Mouse (Mus musculus) lung, adult 18-20 months (tissue): Measurements from ENCODE around the gene Siae.

Source experiments
- DNase-seq, 2 experiments: peaks; one replicate each; pipeline ENCODE4 v3.0.0; 2022; ENCODE audit warnings: mixed read lengths in 2 of 2

Gene Siae

GRCm38 (mm10) chr9:37540701-37541575 is 14.6 kb upstream of the Siae start:
- no peak for DNase-seq

GRCm38 (mm10) chr9:37541851-37542642 is 13.5 kb upstream of the Siae start:
- DNase-seq: peak in 1 of 2 experiments; percentile 36

GRCm38 (mm10) chr9:37543869-37544440 is 11.5 kb upstream of the Siae start:
- no peak for DNase-seq

- DNase-seq: peak; percentile 79 to 86
Observed at GRCm38 (mm10) chr9:37544447-37545165, 10.9 kb upstream of the Siae start.

DNA sequence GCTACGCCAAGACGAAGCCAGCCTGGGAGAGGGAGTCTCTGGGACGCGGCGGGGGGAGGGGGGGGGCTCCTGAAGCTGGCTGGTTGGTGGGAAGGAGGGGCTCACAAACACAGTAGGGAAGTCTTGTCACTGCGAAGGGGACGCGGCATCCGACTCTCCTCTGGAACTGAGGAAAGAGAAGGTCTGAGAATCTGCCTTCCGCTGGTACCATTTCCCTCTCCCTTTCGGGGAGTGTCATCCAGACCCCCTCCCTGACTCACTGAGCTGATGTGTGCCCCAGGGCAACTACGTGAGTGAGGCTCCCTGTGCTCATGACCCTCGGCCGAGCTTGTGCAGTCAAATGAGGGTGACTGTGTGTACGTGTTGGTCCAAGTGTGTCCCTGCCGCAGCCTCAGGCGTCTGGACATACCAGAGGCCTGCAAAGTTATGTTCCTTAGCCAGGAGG is 10.3 kb upstream of the Siae start:
- no peak for DNase-seq

- no peak for DNase-seq
Observed at GRCm38 (mm10) chr9:37545847-37546452, 9.5 kb upstream of the Siae start.

DNA sequence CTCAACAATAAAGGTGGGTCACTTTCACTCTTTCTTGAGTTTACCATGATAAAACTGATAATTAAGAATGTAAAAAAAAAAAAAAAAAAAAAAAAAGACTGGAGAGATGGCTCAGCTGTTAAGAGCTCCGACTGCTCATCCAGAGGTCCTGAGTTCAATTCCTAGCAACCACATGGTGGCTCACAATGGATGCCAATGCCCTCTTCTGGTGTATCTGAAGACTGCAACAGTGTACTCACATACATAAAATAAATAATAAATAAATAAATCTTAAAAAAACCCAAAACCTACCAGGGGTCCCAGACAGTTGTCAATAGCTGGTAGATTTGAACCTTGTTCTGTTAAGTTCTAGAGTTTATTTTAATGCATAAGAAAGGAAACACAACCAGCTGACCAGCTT is 8.6 kb upstream of the Siae start:
- DNase-seq: no peak

DNA sequence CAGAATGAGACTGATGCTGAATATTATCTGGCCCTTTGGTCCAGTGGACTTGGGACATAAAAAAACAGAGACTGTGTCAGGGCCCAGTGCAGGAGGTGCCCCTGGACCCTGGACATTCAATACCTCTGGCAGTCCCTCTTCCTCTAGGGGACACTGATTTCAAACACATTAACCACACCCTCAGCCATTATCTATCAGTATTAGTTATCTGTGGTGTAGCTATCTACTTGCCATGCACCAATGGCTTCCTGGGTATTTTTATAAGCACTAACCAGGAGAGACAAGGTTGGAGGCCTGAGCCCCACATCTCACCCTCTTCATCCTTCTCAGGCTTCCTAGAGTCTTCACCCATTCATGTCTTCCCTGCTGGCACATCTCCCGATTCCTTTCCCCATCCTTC is 5.1 kb upstream of the Siae start:
- DNase-seq: no peak

- DNase-seq: no peak
Observed at GRCm38 (mm10) chr9:37551751-37552531, 3.6 kb upstream of the Siae start.

- DNase-seq: peak; percentile 88
Observed at GRCm38 (mm10) chr9:37552536-37553293, 2.8 kb upstream of the Siae start, which contains the start of gene Nrgn. TSS of gene Nrgn (minus strand) at chr9:37552904.

GRCm38 (mm10) chr9:37554279-37554678 is 1.2 kb upstream of the Siae start:
- DNase-seq: no peak

DNA sequence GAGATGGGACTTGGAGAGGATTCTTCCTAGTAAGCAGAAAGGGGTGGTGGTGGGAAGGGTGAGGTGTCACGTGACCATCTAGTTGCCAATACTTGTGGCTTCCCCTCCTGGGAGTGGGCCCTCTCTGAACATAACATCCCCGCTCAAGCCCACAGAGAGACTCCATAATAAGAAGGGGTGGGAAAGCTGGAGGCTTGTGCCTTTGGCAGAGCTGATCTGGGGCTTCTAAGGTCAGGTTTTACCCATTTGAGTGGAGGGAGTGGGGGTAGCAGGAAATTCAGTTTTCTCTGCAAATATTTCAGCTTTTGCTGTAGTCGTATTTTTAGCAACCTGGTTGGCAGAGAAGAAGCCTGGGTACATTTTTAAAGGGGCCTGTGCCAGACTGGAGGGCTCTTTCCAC is 868 bp downstream of the Siae start:
- DNase-seq: no peak

GRCm38 (mm10) chr9:37560617-37561016 is 5.1 kb downstream of the Siae start:
- DNase-seq: no peak

GRCm38 (mm10) chr9:37563805-37564204 is 8.3 kb downstream of the Siae start:
- no peak for DNase-seq

DNA sequence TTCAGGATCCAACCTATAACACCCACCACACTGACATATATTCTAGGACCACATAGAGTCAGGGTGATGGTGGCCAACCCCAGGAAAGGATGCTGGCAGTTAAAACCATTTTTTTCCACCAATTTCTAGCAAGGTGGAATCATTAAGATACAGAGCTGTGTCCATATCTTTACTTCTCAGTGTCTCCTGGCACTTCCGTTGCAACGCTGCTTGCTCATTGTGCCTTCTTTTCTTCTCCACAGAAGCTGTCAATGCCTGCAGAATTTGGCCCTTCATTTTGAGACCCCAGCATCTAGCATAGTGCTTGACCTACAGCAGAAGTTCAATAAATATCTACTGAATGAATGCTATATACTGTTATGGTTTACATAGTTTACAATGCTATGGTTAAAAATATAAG is 11.5 kb downstream of the Siae start:
- no peak for DNase-seq

- no peak for DNase-seq
Observed at GRCm38 (mm10) chr9:37567454-37567853, 12.0 kb downstream of the Siae start.

DNA sequence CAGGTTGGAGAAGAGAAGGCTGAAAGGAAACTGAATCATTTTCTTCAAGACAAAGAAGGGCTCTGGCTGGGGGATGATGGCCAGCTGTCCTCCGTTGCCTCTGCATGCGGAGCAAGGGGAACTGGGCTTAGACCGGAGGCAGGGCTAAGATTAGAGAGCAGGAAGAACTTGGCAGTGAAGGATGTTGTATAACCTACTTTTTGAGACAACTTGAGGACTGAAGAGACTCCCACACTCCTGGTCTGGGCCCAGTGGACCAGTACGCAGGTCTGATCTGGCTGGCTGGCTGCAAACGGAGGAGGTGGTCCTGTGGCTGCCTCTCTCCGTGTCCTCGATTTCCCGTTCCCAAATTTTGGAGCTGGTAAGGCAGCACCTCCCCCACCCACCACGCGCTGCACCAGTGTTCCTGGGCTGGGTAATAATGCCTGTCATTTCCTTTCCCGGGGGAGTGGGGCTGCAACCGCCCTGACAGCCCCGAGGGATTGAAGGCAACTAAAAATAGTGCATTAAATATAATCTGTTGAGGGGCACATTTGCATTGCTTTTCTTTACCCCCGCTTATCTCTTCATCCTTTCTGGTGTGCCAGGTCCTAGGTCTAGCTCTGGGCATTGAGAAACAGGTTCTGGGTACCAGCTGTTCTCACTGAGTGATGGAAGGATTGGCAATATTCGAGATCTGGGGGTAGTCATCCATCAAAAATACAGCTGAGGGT is 12.6 kb downstream of the Siae start:
- peak; percentile 11 for DNase-seq

GRCm38 (mm10) chr9:37568605-37569214 is 13.2 kb downstream of the Siae start:
- DNase-seq: no peak

DNA sequence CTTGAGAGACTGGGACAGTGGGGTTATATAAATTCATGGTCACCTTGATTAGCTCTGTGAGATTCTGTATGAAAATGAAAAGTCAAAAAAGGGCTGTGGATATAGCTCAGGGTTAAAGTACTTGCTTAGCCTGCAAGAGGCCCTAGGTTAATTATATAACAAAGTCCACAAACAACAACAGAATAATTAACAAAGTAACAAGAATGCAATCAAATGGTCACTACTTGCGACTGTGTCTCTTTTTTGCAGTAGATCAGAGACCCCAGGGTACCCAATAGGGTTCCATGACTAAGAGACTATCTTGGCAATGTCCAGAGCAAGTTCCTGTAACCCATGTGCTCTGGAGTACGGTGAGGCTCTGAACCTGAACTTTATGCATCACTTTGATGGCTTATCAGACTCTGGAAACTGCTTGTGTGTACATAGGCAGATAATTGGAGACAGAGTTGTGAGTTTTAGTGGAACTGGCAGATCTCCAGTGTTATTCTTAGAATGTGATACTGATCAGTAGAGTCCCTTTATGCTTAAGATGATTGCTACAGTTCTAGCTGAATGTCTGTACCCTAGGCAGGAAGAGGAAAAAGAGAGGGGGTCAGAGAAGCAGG is 13.8 kb downstream of the Siae start:
- no peak for DNase-seq
